Mouse (Mus musculus): ENCODE measurements at regions not wholly inside any gene's neighbourhood (a gene's known extent, or its start where the extent isn't known, plus 50 kb on each side); places are given as distances from the start of the nearest gene placed in this dataset.
A peak's percentile ranks its signal among the peaks of the same experiment; 100 is the strongest.

DNA sequence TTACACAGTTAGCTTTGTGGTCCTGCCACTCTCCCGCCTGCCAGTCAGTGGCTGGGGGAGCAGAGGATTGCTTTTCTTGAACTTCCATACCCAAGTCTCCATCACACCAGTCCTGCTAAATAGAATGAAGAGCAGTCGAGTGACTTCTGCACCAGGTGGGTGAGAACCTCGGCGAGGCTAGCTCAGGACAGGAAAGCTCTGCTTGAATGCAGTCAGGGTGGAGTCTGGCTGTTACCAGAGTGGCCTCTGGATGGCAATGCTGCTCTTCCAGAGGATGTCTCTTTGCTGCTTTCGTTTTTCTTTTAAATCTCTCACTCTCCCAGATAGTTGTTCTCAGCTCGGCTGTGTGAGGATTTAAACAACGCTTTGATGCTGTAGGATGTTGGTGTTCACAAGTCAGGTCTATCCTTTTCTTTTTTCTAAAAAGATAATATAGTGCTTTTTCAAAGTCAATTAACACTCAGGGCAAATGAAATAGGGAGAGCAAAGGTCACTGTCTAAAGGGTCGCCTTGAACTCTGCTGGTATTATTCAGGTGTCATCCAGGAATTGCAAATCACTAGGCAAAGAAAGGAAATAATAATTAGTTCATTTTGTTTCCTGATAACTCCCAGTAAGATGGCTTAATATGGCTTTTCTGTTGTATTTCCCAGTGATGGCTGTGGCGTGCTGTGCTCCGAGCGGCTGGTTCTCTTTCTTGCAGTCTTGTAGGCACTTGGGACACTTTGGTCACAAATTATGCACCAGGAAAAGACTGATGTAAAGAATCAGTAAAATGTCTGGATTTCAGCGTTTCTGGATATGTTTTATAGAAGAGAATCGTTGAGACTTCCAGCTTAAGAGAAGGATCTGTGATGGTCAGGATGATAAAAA lies 368.8 kb downstream of the D3Ertd751e start:
- intact Hi-C loops (cut with DNase I): no loop called here
- DNase-seq: peak; percentile 19 to 41

DNA sequence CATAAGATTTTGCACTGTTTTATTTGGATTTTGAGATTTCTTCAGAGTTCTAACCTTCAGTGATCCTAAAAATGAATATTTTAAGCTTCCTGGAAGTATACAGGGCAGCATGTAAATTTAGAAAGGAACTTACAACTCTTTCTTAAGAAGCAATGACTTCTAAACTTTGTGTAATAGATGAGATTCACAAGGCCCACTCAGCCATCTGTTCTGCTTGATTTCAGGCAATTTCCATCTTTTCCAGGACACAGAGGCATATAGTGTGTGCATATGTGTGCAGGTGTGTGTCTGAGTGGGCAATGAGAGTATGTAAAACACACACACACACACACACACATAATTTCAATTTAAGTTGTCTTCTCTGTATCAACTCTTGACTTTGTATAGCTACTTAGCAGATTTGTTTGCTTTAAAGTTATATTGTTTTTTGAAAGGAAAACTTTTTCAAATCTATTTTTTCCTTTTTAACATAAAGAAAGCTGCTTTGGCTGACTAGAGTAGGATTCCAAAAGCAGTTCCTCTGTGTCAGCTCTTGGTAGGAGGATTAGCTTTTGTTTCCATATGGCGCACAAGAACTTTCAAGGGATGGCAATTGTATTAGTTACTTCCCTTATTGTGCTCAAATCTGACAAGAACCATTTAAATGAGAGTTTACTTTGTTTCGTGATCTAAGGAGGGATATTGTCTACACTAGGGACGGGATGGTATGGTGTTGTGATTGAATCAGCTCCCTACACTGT lies 387.6 kb downstream of the D3Ertd751e start:
- intact Hi-C loops (cut with DNase I): no loop called here
- no peak for DNase-seq

DNA sequence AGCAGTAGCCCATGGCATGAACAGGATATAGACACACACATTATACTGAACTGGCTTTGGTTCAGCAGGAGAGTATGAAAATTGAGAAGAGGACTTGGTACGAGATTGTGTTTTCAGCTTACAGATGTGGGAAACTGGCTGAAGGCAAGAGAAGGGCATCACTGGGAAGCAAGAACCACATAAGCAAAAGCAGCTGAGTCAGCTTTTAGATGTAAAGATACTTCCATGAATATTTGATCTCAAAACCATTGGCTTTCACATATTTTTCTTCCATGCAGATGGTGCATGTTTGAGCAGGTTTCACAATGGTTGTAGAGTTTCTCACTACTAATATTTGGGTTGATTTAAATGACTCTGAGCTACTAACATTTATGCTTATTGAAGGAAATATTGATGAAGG lies 389.9 kb downstream of the D3Ertd751e start:
- intact Hi-C loops (cut with DNase I): no loop called here
- no peak for DNase-seq

DNA sequence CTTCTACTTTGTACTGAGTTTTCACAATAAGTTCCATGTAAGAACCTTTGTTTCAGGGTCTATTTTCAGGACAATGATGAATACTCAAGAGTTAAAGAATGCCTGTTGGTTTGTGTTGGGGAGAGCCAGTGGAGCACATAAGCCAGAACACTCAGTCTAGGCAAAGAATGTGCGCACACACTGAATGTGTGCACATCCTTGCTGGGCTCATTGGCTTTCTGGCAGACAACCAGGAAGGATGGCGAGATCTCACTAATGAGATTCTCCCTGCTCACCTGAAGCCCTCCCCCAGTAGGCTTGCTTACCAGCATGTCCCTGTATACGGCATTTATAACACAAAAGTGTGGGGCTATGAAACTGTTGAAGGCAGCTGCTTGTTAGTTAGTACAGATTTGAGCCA lies 411.0 kb downstream of the D3Ertd751e start:
- no peak for DNase-seq
- intact Hi-C loops (cut with DNase I): no loop called here

DNA sequence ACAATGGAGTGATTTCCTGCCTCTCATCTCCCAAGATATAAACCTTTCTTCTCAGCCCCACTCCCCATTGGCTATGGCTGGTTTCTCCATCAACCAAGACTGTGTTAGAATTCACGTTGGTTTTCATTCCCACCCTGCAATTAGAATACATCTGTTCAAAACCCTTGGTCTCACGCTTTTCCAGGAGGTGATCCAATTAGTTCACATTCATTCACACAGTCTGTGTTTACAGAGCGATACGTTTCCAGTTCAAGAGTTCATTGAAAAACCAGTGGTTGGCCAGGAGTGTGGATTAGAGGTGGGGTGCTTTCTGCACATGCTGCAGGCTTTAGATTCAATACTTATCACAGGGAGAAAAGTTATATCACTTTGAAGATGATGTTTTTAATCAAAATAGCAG lies 412.5 kb downstream of the D3Ertd751e start:
- no peak for DNase-seq
- intact Hi-C loops (cut with DNase I): no loop called here

DNA sequence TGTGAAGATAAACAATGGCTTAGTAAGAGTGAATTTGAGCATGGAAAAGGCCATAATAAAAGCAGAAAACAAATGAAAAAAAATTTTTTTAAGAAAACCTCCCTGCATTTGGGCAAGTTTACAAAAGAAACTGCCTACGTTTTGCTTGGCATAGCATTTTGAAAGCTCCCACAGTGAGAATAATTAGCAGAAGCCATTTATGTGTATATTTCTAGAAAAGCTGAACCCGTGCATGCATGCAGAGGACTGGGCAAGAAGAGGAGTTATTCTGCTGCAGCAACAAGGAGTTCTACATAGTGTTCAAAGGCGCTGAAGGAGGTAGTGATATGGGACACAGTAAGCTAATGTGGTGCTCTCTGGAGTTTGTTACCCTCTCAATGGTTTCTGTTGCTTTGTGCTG lies 421.3 kb downstream of the D3Ertd751e start:
- no peak for DNase-seq
- intact Hi-C loops (cut with DNase I): no loop called here

DNA sequence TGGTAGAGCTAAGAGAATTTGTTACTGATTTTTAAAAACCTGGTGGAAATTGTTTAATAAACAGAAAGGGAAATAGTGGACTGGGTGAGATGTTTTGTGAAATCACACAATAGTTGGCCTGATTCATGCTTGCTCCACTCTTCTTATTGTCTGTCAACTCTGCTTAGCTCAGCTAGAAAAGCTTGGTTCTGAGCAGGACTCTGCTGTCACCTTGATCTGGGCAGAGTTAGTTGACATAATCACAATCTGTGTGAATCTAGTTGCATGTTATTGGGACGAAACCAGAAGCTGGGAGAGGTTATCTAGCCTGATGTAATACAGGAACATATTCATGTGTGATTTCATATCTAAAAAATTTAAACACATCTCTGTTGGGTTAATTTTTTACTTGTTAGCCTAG lies 456.8 kb downstream of the D3Ertd751e start:
- intact Hi-C loops (cut with DNase I): no loop called here
- DNase-seq: no peak

DNA sequence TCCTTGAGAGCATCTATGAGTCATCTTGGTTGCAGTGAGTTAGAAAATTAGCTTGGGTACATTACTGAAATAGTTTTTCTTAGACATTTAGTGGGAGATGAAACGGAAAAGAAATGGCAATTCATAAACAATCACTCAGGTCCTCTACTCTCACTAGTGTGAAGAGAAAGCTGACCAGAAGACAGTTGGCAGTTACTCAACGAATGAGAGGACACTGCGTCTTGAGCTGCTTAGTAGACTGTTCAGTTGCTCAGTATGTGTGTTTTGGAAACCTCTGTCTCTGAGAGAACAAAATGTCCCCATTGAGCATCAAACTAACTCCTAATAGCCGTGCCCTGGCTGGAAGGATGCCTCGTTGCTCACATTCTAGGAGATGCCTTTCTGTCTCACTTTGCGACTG lies 459.0 kb downstream of the D3Ertd751e start:
- intact Hi-C loops (cut with DNase I): no loop called here
- DNase-seq: no peak

DNA sequence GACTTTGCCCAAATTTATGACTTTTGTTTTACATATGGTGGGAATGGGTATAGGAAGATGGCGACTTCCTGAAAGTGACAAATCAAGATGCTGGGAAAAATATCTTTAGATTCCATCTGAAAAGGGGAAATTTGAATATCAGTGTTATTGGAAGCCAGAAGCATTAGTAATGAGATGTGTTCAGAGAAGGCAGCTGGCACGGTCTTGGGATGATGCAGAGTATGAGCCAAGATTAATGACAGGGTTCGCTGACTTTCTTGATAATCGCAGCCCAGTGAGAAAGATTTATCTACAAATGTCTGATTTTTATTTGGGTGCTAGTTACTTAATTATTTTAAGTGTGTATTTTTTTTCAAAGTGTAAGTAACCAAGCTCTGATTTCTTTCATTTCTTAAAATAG lies 463.2 kb downstream of the D3Ertd751e start:
- intact Hi-C loops (cut with DNase I): no loop called here
- no peak for DNase-seq

DNA sequence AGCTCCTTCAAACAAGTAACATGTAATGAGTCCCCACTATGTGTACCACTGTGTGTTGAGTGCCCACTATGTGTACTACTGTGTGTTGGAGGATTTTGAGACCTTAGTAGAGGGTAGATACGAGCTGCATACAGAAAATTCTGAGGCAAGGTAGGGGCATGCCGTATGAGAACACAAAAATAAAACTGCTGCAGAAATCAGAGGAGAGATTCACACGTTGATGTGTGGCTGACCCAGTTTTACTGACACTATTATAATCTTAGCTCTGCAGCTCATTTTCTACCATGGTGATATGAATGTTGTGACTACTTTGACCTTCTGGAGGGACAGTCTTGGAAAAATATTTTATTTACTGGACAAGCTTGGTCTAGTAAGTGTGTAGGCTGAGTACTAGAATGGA lies 469.0 kb downstream of the D3Ertd751e start:
- intact Hi-C loops (cut with DNase I): no loop called here
- DNase-seq: no peak

DNA sequence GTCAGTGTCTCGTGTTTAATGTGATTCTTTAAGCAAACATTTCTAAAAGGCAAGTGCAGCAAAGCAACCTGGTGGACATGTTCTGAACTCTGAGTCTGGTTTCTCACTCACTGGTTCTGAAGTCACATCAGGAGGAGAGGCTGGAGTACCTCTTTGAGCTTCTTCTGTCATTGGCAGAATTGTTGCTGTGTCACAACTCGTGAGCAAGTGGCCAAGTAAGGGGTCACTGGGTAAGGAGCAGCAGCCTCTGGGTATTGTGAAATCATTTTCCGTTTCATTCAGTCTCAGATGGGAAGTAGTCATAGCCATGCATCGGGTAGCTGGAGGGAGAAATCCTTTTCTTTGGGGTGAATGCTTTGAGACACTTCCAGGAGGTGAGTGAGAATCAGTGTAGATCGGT lies 470.0 kb downstream of the D3Ertd751e start:
- no peak for DNase-seq
- intact Hi-C loops (cut with DNase I): no loop called here

DNA sequence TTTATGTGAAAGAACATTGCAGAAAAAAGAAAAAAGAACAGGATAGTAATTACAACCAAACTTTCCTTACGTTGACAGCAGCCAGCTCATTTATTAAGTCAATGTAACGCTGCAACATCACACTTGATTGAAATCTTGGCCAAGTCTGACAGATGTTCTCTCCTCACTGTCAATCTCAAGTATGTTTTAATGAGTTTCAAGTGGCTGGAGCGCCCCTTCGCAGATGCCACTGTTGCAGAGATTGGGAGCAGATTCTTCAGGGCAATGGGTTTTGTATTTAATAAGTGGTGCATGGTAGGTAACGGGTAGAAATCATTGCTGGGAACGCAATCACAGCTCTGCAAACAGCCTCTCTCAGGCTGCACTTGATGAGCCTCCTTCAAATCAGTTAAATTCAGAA lies 470.8 kb downstream of the D3Ertd751e start:
- intact Hi-C loops (cut with DNase I): no loop called here
- DNase-seq: no peak

DNA sequence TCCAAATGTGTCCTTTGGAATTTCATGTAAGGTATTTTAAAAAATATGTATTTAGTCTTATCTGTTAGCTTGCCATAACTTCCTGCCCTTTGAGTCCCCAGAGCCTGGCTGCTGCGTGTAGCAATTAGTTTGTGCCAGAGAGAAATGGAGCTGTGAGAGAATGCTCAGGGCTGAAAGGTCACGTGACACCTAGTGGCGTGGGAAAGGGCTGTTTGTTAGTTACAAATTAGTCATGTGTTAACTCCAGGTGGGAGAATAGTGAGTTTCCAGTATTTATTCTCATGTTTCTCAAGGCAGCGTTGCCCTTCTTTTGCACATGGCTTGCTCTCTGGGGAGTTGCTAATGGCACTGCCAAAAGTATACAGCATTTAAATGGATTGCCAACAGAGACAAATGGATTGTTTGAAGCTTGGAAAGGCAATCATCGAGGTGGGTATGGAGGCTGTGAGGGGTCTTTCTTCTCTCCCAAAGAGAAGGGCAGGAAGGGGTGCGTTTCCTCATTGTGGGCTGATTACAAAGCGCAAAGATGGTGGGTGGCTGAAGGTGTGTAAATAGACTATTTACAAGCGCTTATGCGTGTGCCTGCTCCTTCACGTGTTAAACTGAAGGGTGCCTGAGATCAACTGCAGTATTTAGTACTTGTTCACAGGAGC lies 472.3 kb downstream of the D3Ertd751e start:
- no peak for DNase-seq
- intact Hi-C loops (cut with DNase I): no loop called here

DNA sequence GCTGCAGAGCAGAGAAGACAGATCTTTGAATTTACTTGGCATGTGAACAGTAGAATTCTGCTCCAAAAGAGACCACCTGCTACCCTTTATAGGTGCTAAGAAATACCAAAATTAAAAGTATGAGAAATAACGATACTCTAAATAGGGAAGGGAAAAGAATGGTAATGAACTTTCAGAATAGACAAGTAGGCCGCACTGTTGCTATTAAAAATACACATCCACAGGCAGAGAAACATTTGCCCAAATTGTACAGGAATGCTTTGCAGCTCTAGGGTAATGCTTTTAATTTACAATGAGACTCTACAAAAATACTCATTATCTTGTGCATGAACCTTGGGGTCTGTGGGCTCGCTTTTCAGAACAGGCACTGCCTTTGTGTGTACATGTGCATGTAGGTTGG lies 476.3 kb downstream of the D3Ertd751e start:
- intact Hi-C loops (cut with DNase I): no loop called here
- DNase-seq: no peak

DNA sequence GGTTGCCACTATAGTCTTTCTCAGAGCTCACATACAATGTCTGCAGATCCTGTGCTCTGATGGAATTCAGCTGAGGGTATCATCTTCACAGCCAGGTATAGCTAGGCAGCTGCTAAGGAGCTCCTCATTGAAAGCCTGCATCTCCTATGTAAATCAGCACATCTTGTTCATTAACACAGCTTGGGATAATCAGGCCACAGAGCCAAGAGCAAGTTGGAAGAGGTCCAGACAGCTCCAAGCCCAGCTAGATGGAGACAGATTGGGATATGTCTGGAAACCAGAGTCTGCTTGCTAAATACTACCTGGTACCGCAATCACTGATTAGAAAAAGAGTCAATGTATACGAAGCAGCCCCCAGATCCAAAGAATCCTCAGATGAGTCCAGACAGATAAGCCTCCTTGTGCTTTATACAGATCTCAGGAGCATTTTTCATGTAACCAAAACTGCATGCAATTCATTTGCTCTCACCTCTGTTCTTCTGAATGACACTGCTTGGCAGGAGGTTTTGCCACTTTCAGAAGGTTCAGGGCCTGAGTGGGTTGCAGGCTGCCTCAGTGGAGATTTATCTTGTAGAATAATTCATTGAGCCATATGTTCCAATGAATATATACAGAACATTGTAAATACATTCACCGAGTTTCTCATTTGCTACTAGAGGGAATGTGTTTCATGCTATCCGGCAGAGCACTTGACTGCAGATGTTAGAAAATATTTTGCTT lies 485.4 kb downstream of the D3Ertd751e start:
- intact Hi-C loops (cut with DNase I): no loop called here
- no peak for DNase-seq

DNA sequence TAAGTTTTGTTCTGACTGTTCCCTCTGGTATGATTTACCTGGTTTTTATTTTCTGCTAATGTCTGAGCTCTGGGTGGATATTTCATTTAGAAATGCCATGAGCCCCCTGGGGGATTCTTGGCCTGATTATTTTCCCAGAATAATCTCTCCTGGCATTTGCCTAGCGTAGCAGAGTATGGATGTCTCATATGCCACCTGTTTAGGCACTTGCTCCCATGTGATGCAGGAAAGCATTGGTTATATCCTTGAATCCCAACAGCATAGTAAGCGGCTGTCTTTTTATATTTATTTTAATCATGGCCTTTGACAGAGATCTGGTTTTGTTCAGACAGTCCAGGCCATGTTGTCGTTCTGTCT lies 486.0 kb downstream of the D3Ertd751e start:
- intact Hi-C loops (cut with DNase I): no loop called here
- no peak for DNase-seq

DNA sequence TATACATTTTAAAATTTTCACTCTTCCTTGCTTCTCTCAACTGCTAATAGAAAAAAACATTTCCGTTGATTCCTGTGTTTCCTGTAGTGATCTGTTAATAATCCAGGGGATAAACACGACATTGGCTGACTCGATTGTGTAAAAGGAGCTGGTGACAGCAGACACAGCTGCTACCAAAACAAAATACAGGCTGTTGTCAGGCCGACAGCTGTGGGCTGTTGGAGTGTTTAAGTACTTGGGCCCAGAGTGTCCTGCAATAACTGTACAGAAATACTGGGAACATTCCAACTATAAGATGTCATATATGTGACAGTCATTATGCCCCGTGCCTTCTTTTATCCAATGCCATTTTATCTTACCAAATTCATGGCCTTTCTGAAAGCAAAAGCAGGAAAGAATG lies 489.9 kb downstream of the D3Ertd751e start:
- intact Hi-C loops (cut with DNase I): no loop called here
- no peak for DNase-seq

DNA sequence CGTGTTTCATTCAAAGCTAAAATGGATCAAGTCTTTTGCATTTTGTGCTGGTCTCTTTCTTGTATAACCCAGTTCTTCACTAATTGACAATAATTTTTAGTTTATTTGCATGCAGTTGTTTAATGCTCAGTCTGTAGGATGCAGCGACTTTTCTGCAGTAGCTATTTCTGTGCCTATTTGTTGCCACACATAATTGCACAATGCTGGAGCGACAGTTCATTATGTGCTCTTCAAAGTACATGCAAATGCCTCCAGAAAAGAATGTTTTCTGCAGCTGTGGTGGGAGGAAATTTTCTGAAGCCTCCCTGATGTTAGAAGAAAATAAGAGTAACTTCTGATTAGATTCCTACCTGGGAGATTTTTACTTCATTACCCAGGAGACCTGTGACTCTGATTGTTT lies 491.3 kb downstream of the D3Ertd751e start:
- intact Hi-C loops (cut with DNase I): no loop called here
- no peak for DNase-seq

DNA sequence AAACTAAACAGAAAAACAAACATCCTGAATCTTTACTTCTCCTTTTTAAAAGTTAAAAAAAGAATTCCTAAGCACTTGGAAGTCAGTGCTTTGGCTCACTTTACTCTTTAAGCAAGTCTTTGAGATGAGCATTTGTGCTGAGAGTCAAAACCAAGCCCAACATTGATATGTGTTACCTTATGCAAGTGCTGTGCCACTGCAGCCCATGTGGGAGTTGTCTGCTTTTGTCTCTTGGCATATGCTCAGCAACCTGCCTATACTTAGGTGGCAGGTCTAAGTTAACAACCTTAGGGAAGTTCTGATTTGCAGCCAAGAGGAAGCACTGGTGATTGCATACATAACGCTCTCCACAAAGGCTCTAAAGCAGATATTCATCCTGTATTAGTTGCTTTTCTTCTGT lies 493.1 kb downstream of the D3Ertd751e start:
- DNase-seq: no peak
- intact Hi-C loops (cut with DNase I): no loop called here

All from heart, postnatal 10 days (tissue).